Mouse (Mus musculus) E14TG2a.4 (cell line): ENCODE measurements at regions not wholly inside any gene's neighbourhood (a gene's known extent, or its start where the extent isn't known, plus 50 kb on each side); places are given as distances from the start of the nearest gene placed in this dataset.

ENCODE experiments used
- CTCF ChIP-seq: conservative IDR thresholded peaks from 2 replicates; pipeline ENCODE4 v1.5.1; 2014; ENCODE audit warnings: low read length
- NANOG ChIP-seq: IDR thresholded peaks from 2 replicates; pipeline ENCODE4 v1.6.1; 2014; ENCODE audit warnings: borderline replicate concordance, low read length, mixed read lengths
- POU5F1 ChIP-seq: IDR thresholded peaks from 2 replicates; pipeline ENCODE4 v1.6.1; 2014; ENCODE audit warnings: low read length, borderline replicate concordance

GRCm38 (mm10) chr10:19269418-19269817, 86.9 kb upstream of the Olig3 start:
- TF ChIP-seq CTCF (no peak), POU5F1 (no peak), NANOG (no peak)
